Mouse (Mus musculus): Measurements from ENCODE around the gene Nt5c1a. TPM values are rescaled to one million over a fixed set of nuclear protein-coding genes. Genes with fewer than 3 reads are reported as not detected.

Gene Nt5c1a
- polyA plus RNA-seq, 1 experiment from 2014 or later, result not detected

DNA sequence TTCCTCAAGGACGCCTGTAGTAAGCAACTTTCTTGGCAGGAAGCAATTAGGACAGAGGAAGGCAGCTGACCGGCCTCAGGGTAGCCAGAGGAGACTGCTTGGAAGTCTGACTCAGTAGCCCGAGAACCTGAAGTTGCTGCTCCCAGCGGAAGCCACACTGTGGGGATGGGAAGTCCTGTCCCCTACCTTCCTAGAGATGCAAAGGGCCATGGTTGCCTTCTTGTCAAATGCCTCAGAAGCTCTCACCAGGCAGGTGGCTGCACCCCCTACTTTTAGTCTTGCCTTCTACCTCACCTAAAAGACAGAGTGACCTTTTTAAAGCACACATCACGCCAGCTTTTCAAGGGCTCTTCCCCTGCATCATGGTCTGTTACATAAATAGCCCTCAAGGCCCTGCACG lies 4.6 kb upstream of the Nt5c1a start:
- ATAC-seq (ENCODE audit: low FRiP score, low TSS enrichment) (no peak), DNase-seq (no peak)
- no peaks in the 10 kb centered on the region for H3K9me3 ChIP-seq (ENCODE audit: control insufficient read depth, low read length)
- H3K4me2 ChIP-seq (ENCODE audit: low read length), result no peak overlapping the region
- WGBS, result 70% methylated on average over 6 of the region's 6 CpGs
- peaks cover 5% of the 10 kb centered on the region; the same call in 1 of the 2 replicates for H3K36me3 ChIP-seq (ENCODE audit: control insufficient read depth, insufficient read depth, low read length)
- H3K9ac ChIP-seq (replicated peaks; ENCODE audit: low read length), result no peak overlapping the region
- peaks cover 4% of the 10 kb centered on the region for H3K4me1 ChIP-seq (ENCODE audit: control insufficient read depth, insufficient read depth, low read length)
- H3K4me3 ChIP-seq (replicated peaks; ENCODE audit: low read depth, low read length), result no peak overlapping the region
- peaks cover 8% of the 10 kb centered on the region for H3K27me3 ChIP-seq (ENCODE audit: control insufficient read depth, insufficient read depth, low read length)
- no peak overlapping the region for H3K27ac ChIP-seq (replicated peaks; ENCODE audit: low read depth, low read length)

DNA sequence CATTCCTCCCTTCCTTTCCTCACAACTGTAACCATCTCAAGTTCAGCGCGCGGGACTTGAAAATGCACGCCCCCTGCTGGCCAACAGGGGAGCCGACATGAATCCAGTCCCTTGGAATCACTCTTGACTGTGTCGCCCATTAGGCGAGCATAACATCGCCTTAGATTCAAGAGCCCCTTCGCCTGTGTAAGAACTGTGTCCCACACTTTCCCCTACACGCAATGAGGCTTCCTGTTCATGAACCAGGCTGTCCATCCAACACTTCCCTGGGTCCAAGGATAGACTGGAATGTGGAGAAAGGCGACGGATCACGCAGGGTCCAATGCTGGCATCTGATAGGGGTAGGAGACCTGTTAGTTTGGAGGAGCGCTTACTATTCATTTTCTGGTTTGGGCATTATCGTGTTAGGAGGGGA lies 526 bp upstream of the Nt5c1a start:
- no peaks in the 10 kb centered on the region for H3K36me3 ChIP-seq (ENCODE audit: control insufficient read depth, insufficient read depth, low read length)
- H3K27me3 ChIP-seq (ENCODE audit: control insufficient read depth, insufficient read depth, low read length), result peaks cover 12% of the 10 kb centered on the region
- ATAC-seq (ENCODE audit: low FRiP score, low TSS enrichment) (peak; percentile 46; the same call in 1 of the 2 replicates), DNase-seq (peak; percentile 87)
- peak overlapping the region; percentile 72 for H3K4me2 ChIP-seq (ENCODE audit: low read length)
- peak overlapping the region; percentile 35 for H3K4me3 ChIP-seq (replicated peaks; ENCODE audit: low read depth, low read length)
- no peaks in the 10 kb centered on the region for H3K9me3 ChIP-seq (ENCODE audit: control insufficient read depth, low read length)
- H3K9ac ChIP-seq (replicated peaks; ENCODE audit: low read length), result peak overlapping the region; percentile 46
- H3K27ac ChIP-seq (replicated peaks; ENCODE audit: low read depth, low read length), result no peak overlapping the region
- WGBS, result 3% methylated on average over 15 of the region's 15 CpGs
- peaks cover 7% of the 10 kb centered on the region for H3K4me1 ChIP-seq (ENCODE audit: control insufficient read depth, insufficient read depth, low read length)

DNA sequence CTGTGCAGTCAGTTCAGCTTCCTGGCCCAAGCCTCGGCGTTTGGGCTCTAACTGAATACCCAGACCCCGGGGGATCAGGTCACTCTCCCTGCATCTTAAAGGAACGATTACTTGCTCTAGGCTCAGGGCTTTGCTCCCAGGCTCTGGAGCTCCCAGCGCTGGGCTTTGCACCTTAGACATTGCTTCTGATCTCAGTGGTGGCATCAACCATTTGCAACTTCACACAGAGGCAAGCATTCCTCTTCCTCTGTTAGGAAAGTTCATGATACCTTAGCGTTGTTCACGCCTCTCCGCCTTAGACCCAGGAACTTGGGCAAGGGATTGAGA lies 753 bp downstream of the Nt5c1a start:
- Histone ChIP-seq H3K4me2 (ENCODE audit: low read length) (peak overlapping the region; percentile 72), H3K9me3 (ENCODE audit: control insufficient read depth, low read length) (no peaks in the 10 kb centered on the region), H3K9ac (replicated peaks; ENCODE audit: low read length) (no peak overlapping the region), H3K36me3 (ENCODE audit: control insufficient read depth, insufficient read depth, low read length) (no peaks in the 10 kb centered on the region), H3K4me3 (replicated peaks; ENCODE audit: low read depth, low read length) (0 out of 2 replicates have a peak overlapping the region, but pooled peaks have one; percentile 35), H3K27me3 (ENCODE audit: control insufficient read depth, insufficient read depth, low read length) (peaks cover 12% of the 10 kb centered on the region), H3K27ac (replicated peaks; ENCODE audit: low read depth, low read length) (no peak overlapping the region), H3K4me1 (ENCODE audit: control insufficient read depth, insufficient read depth, low read length) (peaks cover 7% of the 10 kb centered on the region)
- DNase-seq (no peak), ATAC-seq (ENCODE audit: low FRiP score, low TSS enrichment) (no peak)
- WGBS, result 10% methylated on average over 8 of the region's 8 CpGs

DNA sequence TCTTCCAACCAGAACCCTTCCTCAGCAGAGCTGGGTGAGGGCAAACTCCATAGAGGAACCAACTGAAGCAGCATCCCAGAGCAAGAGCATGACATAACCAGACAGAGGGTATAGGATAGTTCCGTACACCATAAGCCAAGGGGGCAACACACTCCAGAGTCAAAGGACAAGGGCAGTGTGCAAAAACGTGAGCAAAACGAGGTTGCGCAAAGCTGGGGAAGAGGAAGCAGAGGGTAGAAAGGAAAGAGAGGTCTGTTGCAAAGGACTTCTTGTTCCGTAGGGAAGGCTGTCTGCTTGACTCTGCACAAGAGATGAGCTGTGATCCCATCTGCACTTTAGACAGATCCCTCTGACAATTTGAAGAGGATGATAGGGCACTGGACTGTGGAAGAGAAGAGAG lies 6.0 kb downstream of the Nt5c1a start:
- H3K9ac ChIP-seq (replicated peaks; ENCODE audit: low read length), result no peak overlapping the region
- H3K4me2 ChIP-seq (ENCODE audit: low read length), result no peak overlapping the region
- no peak for ATAC-seq (ENCODE audit: low FRiP score, low TSS enrichment)
- H3K4me3 ChIP-seq (replicated peaks; ENCODE audit: low read depth, low read length), result no peak overlapping the region
- H3K4me1 ChIP-seq (ENCODE audit: control insufficient read depth, insufficient read depth, low read length), result no peaks in the 10 kb centered on the region
- 82% methylated on average over 5 of the region's 5 CpGs for WGBS
- no peaks in the 10 kb centered on the region for H3K9me3 ChIP-seq (ENCODE audit: control insufficient read depth, low read length)
- no peak for DNase-seq
- H3K27ac ChIP-seq (replicated peaks; ENCODE audit: low read depth, low read length), result no peak overlapping the region
- peaks cover under 1% of the 10 kb centered on the region; the same call in 1 of the 2 replicates for H3K27me3 ChIP-seq (ENCODE audit: control insufficient read depth, insufficient read depth, low read length)
- no peaks in the 10 kb centered on the region for H3K36me3 ChIP-seq (ENCODE audit: control insufficient read depth, insufficient read depth, low read length)

DNA sequence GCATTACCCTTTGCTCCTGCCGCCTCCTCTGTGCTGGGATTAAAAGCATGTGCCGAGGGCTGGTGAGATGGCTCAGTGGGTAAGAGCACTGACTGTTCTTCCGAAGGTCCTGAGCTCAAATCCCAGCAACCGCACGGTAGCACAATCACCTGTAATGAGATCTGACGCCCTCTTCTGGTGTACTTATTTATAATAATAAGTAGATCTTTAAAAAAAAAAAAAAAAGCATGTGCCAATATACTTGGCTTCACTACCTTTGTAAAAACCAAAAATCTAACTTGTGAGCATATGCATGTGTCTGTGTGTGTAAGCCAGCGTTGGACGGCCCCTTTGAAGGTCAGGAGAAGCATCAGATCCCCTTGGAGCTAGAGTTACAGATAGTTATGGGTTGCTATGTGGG lies 9.7 kb downstream of the Nt5c1a start:
- 54% methylated on average over 8 of the region's 8 CpGs for WGBS

DNA sequence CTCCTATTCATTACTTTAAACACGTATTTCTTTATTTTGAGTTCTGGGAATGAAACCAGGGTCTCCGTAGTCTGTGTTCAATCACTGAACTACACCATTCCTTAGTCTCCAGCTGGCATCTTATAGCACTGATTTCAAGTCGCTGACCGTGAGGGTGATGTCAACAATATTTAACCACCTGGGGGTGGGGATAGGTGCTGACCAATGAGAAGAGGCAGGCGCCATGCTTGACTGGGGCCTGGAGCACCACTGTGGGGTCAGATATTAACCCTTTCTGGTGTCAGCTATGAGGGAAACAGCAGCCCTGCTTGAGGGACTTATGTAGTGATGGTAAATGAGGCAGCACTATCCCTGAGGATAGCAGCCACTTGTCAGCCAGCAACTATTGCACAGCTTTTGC lies 10.1 kb downstream of the Nt5c1a start:
- no peak for ATAC-seq (ENCODE audit: low FRiP score, low TSS enrichment)
- WGBS, result 74% methylated on average over 5 of the region's 5 CpGs

More for the DNA sequence above, 9.7 kb downstream of the Nt5c1a start:
- H3K4me2 ChIP-seq (ENCODE audit: low read length), result no peak overlapping the region
- H3K9me3 ChIP-seq (ENCODE audit: control insufficient read depth, low read length), result no peaks in the 10 kb centered on the region
- no peaks in the 10 kb centered on the region for H3K27me3 ChIP-seq (ENCODE audit: control insufficient read depth, insufficient read depth, low read length)
- 0 out of 2 replicates have a peak, but pooled peaks cover 8% of the 10 kb centered on the region for H3K4me1 ChIP-seq (ENCODE audit: control insufficient read depth, insufficient read depth, low read length)
- H3K27ac ChIP-seq (replicated peaks; ENCODE audit: low read depth, low read length), result no peak overlapping the region
- no peak overlapping the region for H3K9ac ChIP-seq (replicated peaks; ENCODE audit: low read length)
- ATAC-seq (ENCODE audit: low FRiP score, low TSS enrichment), result no peak
- H3K4me3 ChIP-seq (replicated peaks; ENCODE audit: low read depth, low read length), result no peak overlapping the region
- no peaks in the 10 kb centered on the region for H3K36me3 ChIP-seq (ENCODE audit: control insufficient read depth, insufficient read depth, low read length)
- DNase-seq, result no peak

DNA sequence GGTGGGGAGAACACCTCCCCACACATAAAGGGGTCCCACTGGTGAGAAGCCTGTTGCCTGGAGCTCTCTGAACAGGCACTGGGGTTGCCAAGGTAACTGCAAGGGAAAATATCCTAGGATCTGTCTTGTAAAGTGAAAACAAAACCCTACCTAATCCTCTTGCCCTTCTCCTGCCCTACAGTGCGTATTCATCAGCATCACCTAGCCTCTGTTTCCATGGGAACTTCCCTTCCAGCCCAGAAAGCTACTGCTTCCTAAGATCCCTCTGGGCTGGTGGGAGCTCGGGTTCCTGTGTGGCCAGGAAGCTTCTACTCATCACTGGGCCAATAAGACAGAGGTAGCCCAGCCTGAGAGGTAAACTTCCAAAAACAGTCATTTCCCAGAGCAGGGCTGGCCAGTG lies 11.0 kb downstream of the Nt5c1a start:
- ATAC-seq (ENCODE audit: low FRiP score, low TSS enrichment), result no peak
- DNase-seq, result peak; percentile 28
- H3K9ac ChIP-seq (replicated peaks; ENCODE audit: low read length), result no peak overlapping the region

More for the DNA sequence above, 10.1 kb downstream of the Nt5c1a start:
- Histone ChIP-seq H3K4me3 (replicated peaks; ENCODE audit: low read depth, low read length) (no peak overlapping the region), H3K27me3 (ENCODE audit: control insufficient read depth, insufficient read depth, low read length) (no peaks in the 10 kb centered on the region), H3K9me3 (ENCODE audit: control insufficient read depth, low read length) (no peaks in the 10 kb centered on the region), H3K27ac (replicated peaks; ENCODE audit: low read depth, low read length) (no peak overlapping the region), H3K9ac (replicated peaks; ENCODE audit: low read length) (no peak overlapping the region), H3K36me3 (ENCODE audit: control insufficient read depth, insufficient read depth, low read length) (no peaks in the 10 kb centered on the region), H3K4me1 (ENCODE audit: control insufficient read depth, insufficient read depth, low read length) (0 out of 2 replicates have a peak, but pooled peaks cover 8% of the 10 kb centered on the region), H3K4me2 (ENCODE audit: low read length) (no peak overlapping the region)
- no peak for DNase-seq

DNA sequence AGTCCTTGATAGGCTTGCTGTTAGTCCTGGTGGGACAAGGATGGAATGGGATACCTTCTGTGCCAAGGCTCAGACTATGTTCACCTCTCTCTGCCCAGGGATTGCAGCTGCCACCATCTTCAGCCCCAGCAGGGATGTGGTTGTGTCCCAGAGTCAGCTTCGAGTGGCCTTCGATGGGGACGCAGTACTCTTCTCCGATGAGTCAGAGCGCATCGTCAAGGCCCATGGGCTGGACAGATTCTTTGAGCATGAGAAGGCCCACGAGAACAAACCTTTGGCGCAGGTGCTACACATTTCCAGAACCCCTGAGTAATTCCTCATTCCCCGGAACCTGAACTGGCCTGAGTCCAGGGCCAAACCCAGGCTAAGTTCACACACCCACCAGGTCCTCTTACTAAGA lies 12.7 kb downstream of the Nt5c1a start:
- ATAC-seq (ENCODE audit: low FRiP score, low TSS enrichment) (no peak), DNase-seq (no peak)
- H3K4me3 ChIP-seq (replicated peaks; ENCODE audit: low read depth, low read length), result no peak overlapping the region
- H3K9me3 ChIP-seq (ENCODE audit: control insufficient read depth, low read length), result no peaks in the 10 kb centered on the region
- no peak overlapping the region for H3K27ac ChIP-seq (replicated peaks; ENCODE audit: low read depth, low read length)
- 0 out of 2 replicates have a peak, but pooled peaks cover 8% of the 10 kb centered on the region for H3K4me1 ChIP-seq (ENCODE audit: control insufficient read depth, insufficient read depth, low read length)
- WGBS, result 95% methylated on average over 9 of the region's 9 CpGs
- no peak overlapping the region for H3K4me2 ChIP-seq (ENCODE audit: low read length)
- no peak overlapping the region for H3K9ac ChIP-seq (replicated peaks; ENCODE audit: low read length)
- H3K27me3 ChIP-seq (ENCODE audit: control insufficient read depth, insufficient read depth, low read length), result no peaks in the 10 kb centered on the region
- H3K36me3 ChIP-seq (ENCODE audit: control insufficient read depth, insufficient read depth, low read length), result no peaks in the 10 kb centered on the region

More for the DNA sequence above, 11.0 kb downstream of the Nt5c1a start:
- no peaks in the 10 kb centered on the region for H3K27me3 ChIP-seq (ENCODE audit: control insufficient read depth, insufficient read depth, low read length)
- 19% methylated on average over 2 of the region's 2 CpGs for WGBS
- H3K4me2 ChIP-seq (ENCODE audit: low read length), result no peak overlapping the region
- H3K4me3 ChIP-seq (replicated peaks; ENCODE audit: low read depth, low read length), result no peak overlapping the region
- no peak overlapping the region for H3K27ac ChIP-seq (replicated peaks; ENCODE audit: low read depth, low read length)
- 0 out of 2 replicates have a peak, but pooled peaks cover 8% of the 10 kb centered on the region for H3K4me1 ChIP-seq (ENCODE audit: control insufficient read depth, insufficient read depth, low read length)
- no peaks in the 10 kb centered on the region for H3K36me3 ChIP-seq (ENCODE audit: control insufficient read depth, insufficient read depth, low read length)
- H3K9me3 ChIP-seq (ENCODE audit: control insufficient read depth, low read length), result no peaks in the 10 kb centered on the region

DNA sequence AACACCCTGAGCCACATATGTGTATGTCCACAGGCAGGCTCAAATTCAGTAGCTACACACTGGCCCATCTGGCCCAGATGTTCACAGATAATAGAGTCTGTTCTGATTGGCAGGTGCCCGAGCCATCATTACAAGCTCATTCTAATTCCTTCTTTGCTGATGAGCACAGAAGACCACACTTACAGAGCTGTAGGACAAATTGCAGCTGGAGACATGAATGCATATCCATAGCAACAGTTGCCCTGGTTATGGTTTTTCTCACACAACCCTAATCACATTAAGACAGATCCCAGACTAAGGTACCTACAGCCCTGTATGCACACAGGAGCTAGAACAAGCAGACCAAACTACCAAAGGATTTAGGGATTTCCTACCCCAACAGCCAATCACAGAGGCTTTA lies 14.1 kb downstream of the Nt5c1a start:
- Histone ChIP-seq H3K36me3 (ENCODE audit: control insufficient read depth, insufficient read depth, low read length) (no peaks in the 10 kb centered on the region), H3K9me3 (ENCODE audit: control insufficient read depth, low read length) (no peaks in the 10 kb centered on the region), H3K27me3 (ENCODE audit: control insufficient read depth, insufficient read depth, low read length) (no peaks in the 10 kb centered on the region), H3K4me3 (replicated peaks; ENCODE audit: low read depth, low read length) (no peak overlapping the region), H3K4me2 (ENCODE audit: low read length) (no peak overlapping the region), H3K27ac (replicated peaks; ENCODE audit: low read depth, low read length) (no peak overlapping the region), H3K4me1 (ENCODE audit: control insufficient read depth, insufficient read depth, low read length) (0 out of 2 replicates have a peak, but pooled peaks cover 8% of the 10 kb centered on the region), H3K9ac (replicated peaks; ENCODE audit: low read length) (no peak overlapping the region)
- ATAC-seq (ENCODE audit: low FRiP score, low TSS enrichment) (no peak), DNase-seq (peak; percentile 40)
- 35% methylated on average over 1 of the region's 1 CpGs for WGBS

All from midbrain, embryonic 14.5 days (tissue).